Mouse (Mus musculus): ENCODE measurements around the gene Olfr843.

The Olfr843 gene

GRCm38 (mm10) chr9:19251887-19252286, at the start of gene Olfr843:
Gene Olfr843, minus strand, starts transcription at chr9:19251987.
- DNase-seq (ENCODE audit: low spot score in 2 of 2), result no peak

Measured in spleen, postnatal 4 days (tissue).